Mouse (Mus musculus): Measurements from ENCODE around the gene Arfip1. TPM values are rescaled to one million over a fixed set of nuclear protein-coding genes. Genes with fewer than 3 reads are reported as not detected.

The Arfip1 gene
- polyA plus RNA-seq, 1 experiment from 2014 or later: 32.0 TPM

- WGBS: 40% methylated on average over 4 of the region's 4 CpGs
- no peaks in the 10 kb centered on the region for H3K9me3 ChIP-seq
- H3K36me3 ChIP-seq (replicated peaks): no peaks in the 10 kb centered on the region
- DNase-seq (ENCODE audit: extremely low spot score, low spot score): no peak
- H3K4me1 ChIP-seq: peaks cover 35% of the 10 kb centered on the region
- H3K27me3 ChIP-seq (ENCODE audit: poor library complexity, severe bottlenecking): peaks cover 11% of the 10 kb centered on the region
- peak overlapping the region; percentile 75 for H3K27ac ChIP-seq
- no peak overlapping the region for H3K4me3 ChIP-seq
These were observed 120.7 kb downstream of the Arfip1 start for GRCm38 (mm10) chr3:84461687-84462086.

GRCm38 (mm10) chr3:84460952-84461351 lies 121.5 kb downstream of the Arfip1 start:
- no peaks in the 10 kb centered on the region for H3K36me3 ChIP-seq (replicated peaks)
- H3K4me3 ChIP-seq: no peak overlapping the region
- no peak for DNase-seq (ENCODE audit: extremely low spot score, low spot score)
- peaks cover 35% of the 10 kb centered on the region for H3K4me1 ChIP-seq
- peak overlapping the region; percentile 75 for H3K27ac ChIP-seq
- 51% methylated on average over 12 of the region's 12 CpGs for WGBS
- H3K27me3 ChIP-seq (ENCODE audit: poor library complexity, severe bottlenecking): peaks cover 11% of the 10 kb centered on the region
- H3K9me3 ChIP-seq: no peaks in the 10 kb centered on the region

GRCm38 (mm10) chr3:84460499-84460898 lies 121.9 kb downstream of the Arfip1 start:
- H3K36me3 ChIP-seq (replicated peaks): no peaks in the 10 kb centered on the region
- peaks cover 35% of the 10 kb centered on the region for H3K4me1 ChIP-seq
- WGBS: 46% methylated on average over 3 of the region's 3 CpGs
- H3K9me3 ChIP-seq: no peaks in the 10 kb centered on the region
- no peak overlapping the region for H3K4me3 ChIP-seq
- no peak for DNase-seq (ENCODE audit: extremely low spot score, low spot score)
- peak overlapping the region; percentile 75 for H3K27ac ChIP-seq
- H3K27me3 ChIP-seq (ENCODE audit: poor library complexity, severe bottlenecking): peaks cover 11% of the 10 kb centered on the region

DNA sequence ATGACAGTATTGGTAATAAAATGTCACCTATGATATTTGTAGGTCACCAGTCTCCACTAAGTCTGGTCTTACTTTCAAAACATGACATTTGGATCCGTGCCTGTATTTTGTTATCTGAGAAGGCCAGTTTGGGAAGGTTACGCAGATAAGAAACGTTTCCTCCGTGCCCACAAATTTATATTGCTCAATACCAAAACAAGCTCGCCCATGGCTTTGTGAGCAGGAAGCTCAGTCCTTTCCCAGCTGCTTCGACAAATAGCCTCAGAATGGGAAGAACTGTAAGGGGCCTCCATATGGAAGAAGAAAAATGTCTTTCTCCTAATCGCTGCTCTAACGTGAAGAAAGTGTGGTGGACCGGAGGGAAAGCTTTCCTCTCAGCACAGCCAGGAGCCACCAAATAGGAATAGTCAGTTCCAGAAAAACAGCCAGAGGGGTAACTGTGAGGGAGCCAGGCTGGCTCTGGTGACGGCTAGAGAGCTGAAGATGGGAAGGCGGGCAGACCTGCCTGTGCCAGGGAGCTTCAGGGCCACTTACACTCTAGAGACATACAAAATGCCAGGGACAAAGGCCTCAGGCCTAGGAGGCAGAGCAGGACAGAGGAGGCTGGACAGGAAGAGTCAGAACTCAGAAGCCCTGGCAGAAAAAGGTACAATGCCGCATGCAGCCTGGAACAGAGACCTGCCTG lies 126.5 kb downstream of the Arfip1 start:
- no peak overlapping the region for H3K4me3 ChIP-seq
- no peak for DNase-seq (ENCODE audit: extremely low spot score, low spot score)
- peaks cover 20% of the 10 kb centered on the region for H3K4me1 ChIP-seq
- no peaks in the 10 kb centered on the region for H3K36me3 ChIP-seq (replicated peaks)
- no peak overlapping the region for H3K27ac ChIP-seq
- 87% methylated on average over 12 of the region's 12 CpGs for WGBS
- H3K9me3 ChIP-seq: no peaks in the 10 kb centered on the region
- H3K27me3 ChIP-seq (ENCODE audit: poor library complexity, severe bottlenecking): no peaks in the 10 kb centered on the region; the same call in 1 of the 2 replicates

GRCm38 (mm10) chr3:84450651-84451050 lies 131.8 kb downstream of the Arfip1 start:
- H3K27me3 ChIP-seq (ENCODE audit: poor library complexity, severe bottlenecking): peaks cover 3% of the 10 kb centered on the region
- H3K27ac ChIP-seq: no peak overlapping the region
- DNase-seq (ENCODE audit: extremely low spot score, low spot score): no peak
- H3K4me3 ChIP-seq: no peak overlapping the region
- whole genome bisulfite sequencing: 71% methylated on average over 2 of the region's 3 CpGs
- H3K36me3 ChIP-seq (replicated peaks): no peaks in the 10 kb centered on the region
- H3K9me3 ChIP-seq: no peaks in the 10 kb centered on the region
- H3K4me1 ChIP-seq: peaks cover 18% of the 10 kb centered on the region

- no peak for DNase-seq (ENCODE audit: extremely low spot score, low spot score)
- peaks cover 19% of the 10 kb centered on the region for H3K27me3 ChIP-seq (ENCODE audit: poor library complexity, severe bottlenecking)
- WGBS: 84% methylated on average over 9 of the region's 9 CpGs
- no peak overlapping the region for H3K27ac ChIP-seq
- H3K9me3 ChIP-seq: no peaks in the 10 kb centered on the region
- H3K36me3 ChIP-seq (replicated peaks): no peaks in the 10 kb centered on the region; the same call in 1 of the 2 replicates
- H3K4me1 ChIP-seq: peaks cover 24% of the 10 kb centered on the region
- no peak overlapping the region for H3K4me3 ChIP-seq
These were observed 133.4 kb downstream of the Arfip1 start for GRCm38 (mm10) chr3:84449015-84449414.

DNA sequence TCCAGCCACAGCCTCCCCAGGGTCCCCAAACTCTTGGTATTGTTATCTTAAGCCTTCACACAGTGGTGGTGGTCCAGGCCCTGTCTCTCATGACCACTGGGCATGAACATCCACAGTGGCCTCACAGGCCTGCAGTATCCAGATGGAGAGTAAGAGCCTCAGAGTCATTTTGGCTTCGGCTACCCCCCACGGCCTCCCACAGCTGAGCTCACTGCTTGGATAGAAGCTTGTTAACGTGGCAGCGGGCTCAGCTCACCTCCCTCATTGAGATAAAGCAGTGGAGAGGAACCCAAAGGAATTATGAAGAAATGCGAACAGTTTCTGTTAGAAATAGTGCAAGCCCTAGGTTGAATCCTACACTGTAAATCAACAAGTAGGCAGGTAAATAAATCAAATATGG lies 134.6 kb downstream of the Arfip1 start:
- Histone ChIP-seq H3K27me3 (ENCODE audit: poor library complexity, severe bottlenecking) (peaks cover 19% of the 10 kb centered on the region), H3K4me1 (peaks cover 20% of the 10 kb centered on the region), H3K4me3 (no peak overlapping the region), H3K36me3 (replicated peaks) (no peaks in the 10 kb centered on the region; the same call in 1 of the 2 replicates), H3K9me3 (no peaks in the 10 kb centered on the region), H3K27ac (no peak overlapping the region)
- no peak for DNase-seq (ENCODE audit: extremely low spot score, low spot score)
- 67% methylated on average over 5 of the region's 5 CpGs for WGBS

Other genes with a start within 250 kb of the Arfip1 start
- 1.2 and 1.9 TPM in 2 replicates for gene Fhdc1, start 102.2 kb downstream of the Arfip1 start, polyA plus RNA-seq (2016; fragmentation: Nextera tagmentation; extraction: Ambion mirVana)
- gene Tigd4, start 10.9 kb upstream of the Arfip1 start, polyA plus RNA-seq (2016; fragmentation: Nextera tagmentation; extraction: Ambion mirVana): 0.06 TPM in 1 of 2 replicates, not detected in the other
- 0.18 and 0.27 TPM in 2 replicates for gene Tmem154, start 83.6 kb upstream of the Arfip1 start, polyA plus RNA-seq (2016; fragmentation: Nextera tagmentation; extraction: Ambion mirVana)
- gene Fbxw7, start 232.6 kb upstream of the Arfip1 start, polyA plus RNA-seq (2016; fragmentation: Nextera tagmentation; extraction: Ambion mirVana): 11.7 and 11.9 TPM in 2 replicates